Mouse (Mus musculus): ENCODE results near the gene Esrra. TPM values are rescaled to one million over a fixed set of nuclear protein-coding genes. Genes with fewer than 3 reads are reported as not detected.
A peak's percentile ranks its signal among the peaks of the same experiment; 100 is the strongest.
"Not testable (repeated sequence)": the region's sequence is repeated elsewhere in the genome, so short reads cannot be mapped to it uniquely, and the experiment has no call there.

Gene Esrra
- polyA plus RNA-seq, 1 experiment from 2014 or later = 6.2 TPM

DNA sequence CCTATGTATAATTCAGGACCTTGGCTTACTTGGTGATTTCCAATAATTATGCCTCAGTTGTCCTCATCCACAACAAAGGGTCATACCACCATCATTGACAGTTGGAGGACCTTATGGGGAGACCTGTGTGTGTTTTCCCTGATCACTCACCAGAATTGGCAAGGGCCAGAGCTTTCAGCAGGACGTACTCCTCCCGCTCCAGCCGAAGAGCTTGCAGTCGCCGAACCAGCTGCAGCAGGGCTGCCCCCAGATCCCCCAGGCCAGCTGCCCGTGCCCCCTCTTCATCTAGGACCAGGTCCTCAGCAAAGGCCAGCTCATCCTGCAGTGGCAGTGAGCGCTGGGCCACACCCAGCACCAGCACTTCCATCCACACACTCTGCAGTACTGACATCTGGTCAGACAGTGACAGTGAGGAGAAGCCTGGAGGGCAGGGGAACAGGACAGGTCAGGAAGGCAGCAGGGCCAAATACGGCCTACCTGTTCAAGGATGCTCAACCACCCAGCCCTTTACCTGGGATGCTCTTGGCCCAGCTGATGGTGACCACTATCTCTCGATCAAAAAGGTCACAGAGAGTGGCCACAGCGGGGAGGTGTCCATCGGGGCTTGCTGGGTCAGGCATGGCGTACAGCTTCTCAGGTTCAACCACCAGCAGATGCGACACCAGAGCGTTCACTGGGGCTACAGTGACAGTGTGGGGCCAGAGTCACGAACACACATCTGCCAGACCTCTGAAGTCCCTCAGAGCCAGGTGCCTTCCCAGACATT, 9.2 kb downstream of the Esrra start:
- Histone ChIP-seq H3K4me3 (no peak overlapping the region), H3K27me3 (ENCODE audit: low read depth, poor library complexity, severe bottlenecking) (no peaks in the 10 kb centered on the region), H3K4me1 (peaks cover 31% of the 10 kb centered on the region), H3K9me3 (replicated peaks) (no peaks in the 10 kb centered on the region), H3K36me3 (peaks cover 40% of the 10 kb centered on the region), H3K27ac (no peak overlapping the region)
- DNase-seq (ENCODE audit: low spot score) = no peak
- 92% methylated on average over 15 of the region's 15 CpGs for WGBS

DNA sequence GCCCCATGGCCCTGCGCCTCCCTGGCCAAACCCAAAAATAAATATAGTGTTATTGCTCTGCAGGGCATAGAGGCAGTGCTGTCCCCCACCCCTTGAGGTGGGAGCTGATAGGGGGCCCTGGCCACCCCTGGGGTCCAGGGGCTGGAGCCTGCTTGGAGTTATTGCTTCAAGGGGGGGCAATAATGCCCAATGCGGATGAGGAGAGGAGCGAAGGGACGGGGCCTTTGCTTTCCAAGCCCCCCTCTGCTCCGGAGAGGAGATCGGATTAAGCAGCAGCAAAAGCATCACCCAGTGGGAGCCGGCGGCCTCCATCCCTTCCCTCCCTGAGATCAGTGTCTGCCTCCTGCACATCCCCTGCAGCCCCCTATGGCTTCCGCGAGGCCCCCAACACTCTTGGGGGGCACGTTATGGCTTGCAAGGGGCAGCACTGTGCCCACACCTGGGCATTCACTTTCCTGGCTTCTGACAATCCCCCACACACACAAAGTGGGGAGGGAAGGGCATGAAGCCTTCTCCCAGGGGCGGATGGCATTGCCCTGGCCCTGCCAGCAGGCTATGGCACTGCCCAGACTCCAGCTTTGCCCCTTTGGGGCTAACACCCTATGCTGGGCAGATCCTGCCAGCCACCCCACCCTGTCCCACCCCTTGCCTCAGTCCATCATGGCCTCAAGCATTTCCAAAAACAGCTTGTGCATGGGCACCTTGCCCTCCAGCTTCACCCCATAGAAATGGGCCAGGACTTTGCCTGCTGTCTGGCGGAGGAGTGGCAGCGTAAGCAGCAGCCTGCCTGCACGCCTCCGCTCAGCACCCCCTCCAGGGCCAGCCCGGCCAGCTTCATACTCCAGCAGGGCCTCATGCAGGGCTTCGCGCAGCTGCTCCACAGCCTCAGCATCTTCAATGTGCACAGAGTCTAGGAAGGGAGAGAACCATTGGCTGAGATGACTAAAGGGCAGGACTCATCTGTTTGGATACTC, 10.2 kb downstream of the Esrra start:
- no peak for DNase-seq (ENCODE audit: low spot score)
- Histone ChIP-seq H3K4me3 (peak overlapping the region; percentile 66), H3K27ac (0 out of 2 replicates have a peak overlapping the region, but pooled peaks have one; percentile 21), H3K9me3 (replicated peaks) (no peaks in the 10 kb centered on the region), H3K27me3 (ENCODE audit: low read depth, poor library complexity, severe bottlenecking) (no peaks in the 10 kb centered on the region), H3K36me3 (peaks cover 50% of the 10 kb centered on the region), H3K4me1 (peaks cover 32% of the 10 kb centered on the region)
- WGBS = 91% methylated on average over 19 of the region's 19 CpGs

DNA sequence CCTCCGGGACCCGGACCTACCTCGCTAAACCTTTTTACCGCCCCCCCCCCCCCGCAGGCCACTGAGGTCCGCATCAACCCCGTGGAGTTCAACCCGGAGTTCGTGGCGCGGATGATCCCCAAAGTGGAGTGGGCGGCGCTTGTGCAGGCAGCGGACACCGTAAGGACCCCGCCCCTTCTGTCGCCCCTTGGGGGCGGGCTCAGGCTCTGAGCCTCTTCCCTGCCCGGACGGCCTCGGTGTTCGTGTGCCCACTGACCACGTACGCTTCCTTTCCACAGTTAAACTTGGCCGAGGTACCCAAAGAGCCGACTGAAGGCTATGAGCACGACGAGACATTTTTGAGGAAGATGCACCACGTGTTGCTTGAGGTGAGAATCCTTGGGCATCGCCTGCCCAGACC, 11.3 kb downstream of the Esrra start:
- peak; percentile 57 for DNase-seq (ENCODE audit: low spot score)
- Histone ChIP-seq H3K4me3 (peak overlapping the region; percentile 66), H3K4me1 (peaks cover 32% of the 10 kb centered on the region), H3K27ac (peak overlapping the region; percentile 89), H3K36me3 (peaks cover 60% of the 10 kb centered on the region)
- H3K9me3 ChIP-seq (replicated peaks); H3K27me3 ChIP-seq (ENCODE audit: low read depth, poor library complexity, severe bottlenecking): not testable (repeated sequence)
- under 1% methylated on average over 30 of the region's 30 CpGs for WGBS

DNA sequence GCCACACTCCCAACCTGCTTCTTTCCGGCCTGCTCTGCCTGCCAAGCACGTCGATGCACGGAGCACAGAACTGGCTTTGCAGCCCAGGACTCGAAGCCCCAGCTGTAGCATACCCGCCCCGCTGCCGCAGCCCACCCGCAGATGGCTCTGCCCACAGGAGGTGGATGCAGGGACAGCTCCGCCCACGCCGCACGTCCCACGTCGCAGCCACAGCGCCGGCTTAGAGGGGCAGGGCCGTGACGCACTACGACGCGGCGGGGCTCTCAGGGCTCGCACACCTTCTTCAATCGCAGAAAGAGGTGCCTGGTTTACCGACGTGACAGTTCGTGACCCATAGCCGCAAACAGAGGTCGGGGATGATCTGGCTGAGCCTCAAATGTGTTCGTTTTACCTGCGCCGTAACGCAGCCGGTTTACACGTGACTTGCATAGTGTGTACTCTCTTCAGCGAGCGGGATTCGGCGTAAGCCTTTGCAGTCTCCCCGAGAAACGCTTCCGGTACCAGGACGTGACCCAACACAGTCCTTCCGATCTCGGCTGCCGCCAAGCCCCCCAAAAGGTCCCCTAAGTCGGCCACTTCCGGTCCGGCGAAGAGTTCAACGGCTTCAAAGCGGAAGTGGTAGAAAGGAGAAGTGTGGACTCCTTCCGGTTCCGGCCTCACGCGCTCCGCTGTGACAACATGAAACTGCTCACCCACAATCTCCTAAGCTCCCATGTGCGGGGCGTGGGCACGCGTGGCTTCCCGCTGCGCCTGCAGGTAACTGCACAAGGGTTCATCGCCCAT, 11.9 kb downstream of the Esrra start, which contains the start of the genes Trmt112 and Prdx5:
Gene Trmt112 (plus strand): TSS at position 192 of the 783 bp plus-strand sequence.
Gene Prdx5 (minus strand): TSS at position 600 of the 783 bp plus-strand sequence.
- H3K36me3 ChIP-seq = peaks cover 66% of the 10 kb centered on the region
- peak within 1 kb of the TSS; percentile 66 for H3K4me3 ChIP-seq
- peak within 1 kb of the TSS; percentile 89 for H3K27ac ChIP-seq
- peaks cover 32% of the 10 kb centered on the region for H3K4me1 ChIP-seq
- H3K9me3 ChIP-seq (replicated peaks) = no peaks in the 10 kb centered on the region
- under 1% methylated on average over 65 of the region's 65 CpGs for WGBS
- no peaks in the 10 kb centered on the region for H3K27me3 ChIP-seq (ENCODE audit: low read depth, poor library complexity, severe bottlenecking)
- peak; percentile 93 for DNase-seq (ENCODE audit: low spot score)

DNA sequence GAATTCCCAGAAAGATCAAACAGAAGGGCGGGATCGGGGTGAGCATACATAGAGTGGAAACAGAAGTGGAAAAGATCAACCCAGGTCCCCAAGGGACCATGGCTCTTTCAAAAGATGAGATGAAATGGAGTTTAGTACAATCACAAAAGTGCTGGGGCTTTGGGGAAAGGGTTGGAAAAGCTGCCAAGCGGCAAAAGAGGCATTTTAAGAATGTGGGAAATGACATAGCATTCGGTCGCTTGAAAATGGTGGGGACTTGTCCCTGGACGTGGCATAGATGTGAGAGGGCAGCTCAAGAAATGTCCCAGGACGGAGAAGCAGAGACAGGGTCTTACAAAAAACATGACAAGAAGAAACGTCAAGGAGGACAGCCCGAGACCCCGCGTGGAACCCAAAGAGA, 12.6 kb downstream of the Esrra start:
- H3K36me3 ChIP-seq = peaks cover 67% of the 10 kb centered on the region
- WGBS = 12% methylated on average over 11 of the region's 11 CpGs

DNA sequence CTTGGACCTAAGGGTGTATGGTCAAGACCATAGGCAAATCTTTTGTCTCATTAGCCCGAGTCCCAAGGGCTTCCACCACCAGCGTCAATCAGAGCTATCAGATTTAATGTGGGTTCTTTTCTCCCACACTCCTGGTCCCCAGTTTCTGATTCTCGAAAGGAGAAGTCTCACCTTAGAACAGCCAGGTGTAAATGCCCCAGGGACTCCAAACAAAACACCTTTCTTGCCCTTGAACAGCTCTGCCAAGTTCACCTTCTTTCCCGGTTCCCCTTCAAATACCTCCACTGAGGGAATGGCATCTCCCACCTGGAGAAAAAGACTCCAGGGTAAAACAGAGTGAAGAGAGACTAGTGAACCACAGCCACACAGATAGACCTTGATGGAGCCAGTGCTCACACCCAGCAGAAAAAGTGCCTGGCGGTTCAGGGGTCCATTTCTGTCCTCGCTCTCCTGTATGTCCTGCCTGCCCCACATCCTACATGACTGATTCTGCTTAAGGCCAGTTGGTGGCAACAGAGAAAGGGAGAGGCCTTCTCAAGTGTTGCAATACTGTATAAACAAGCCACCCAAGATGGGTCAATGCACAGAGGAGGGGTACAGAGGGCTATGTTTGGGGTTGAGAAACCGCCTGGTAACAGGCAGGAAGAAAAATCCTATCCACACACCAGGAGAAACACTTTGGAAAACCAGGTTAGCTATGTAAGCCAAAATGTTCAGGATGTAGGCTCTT, 13.6 kb downstream of the Esrra start:
- 90% methylated on average over 7 of the region's 7 CpGs for WGBS
- Histone ChIP-seq H3K9me3 (replicated peaks) (no peaks in the 10 kb centered on the region), H3K36me3 (peaks cover 59% of the 10 kb centered on the region), H3K4me1 (peaks cover 32% of the 10 kb centered on the region), H3K27me3 (ENCODE audit: low read depth, poor library complexity, severe bottlenecking) (no peaks in the 10 kb centered on the region), H3K27ac (no peak overlapping the region), H3K4me3 (peak overlapping the region; percentile 66)
- no peak for DNase-seq (ENCODE audit: low spot score)

More for the DNA sequence above, 12.6 kb downstream of the Esrra start:
- Histone ChIP-seq H3K27ac (peak overlapping the region; percentile 89), H3K27me3 (ENCODE audit: low read depth, poor library complexity, severe bottlenecking) (no peaks in the 10 kb centered on the region), H3K4me1 (peaks cover 32% of the 10 kb centered on the region), H3K9me3 (replicated peaks) (no peaks in the 10 kb centered on the region), H3K4me3 (peak overlapping the region; percentile 66)
- no peak for DNase-seq (ENCODE audit: low spot score)

DNA sequence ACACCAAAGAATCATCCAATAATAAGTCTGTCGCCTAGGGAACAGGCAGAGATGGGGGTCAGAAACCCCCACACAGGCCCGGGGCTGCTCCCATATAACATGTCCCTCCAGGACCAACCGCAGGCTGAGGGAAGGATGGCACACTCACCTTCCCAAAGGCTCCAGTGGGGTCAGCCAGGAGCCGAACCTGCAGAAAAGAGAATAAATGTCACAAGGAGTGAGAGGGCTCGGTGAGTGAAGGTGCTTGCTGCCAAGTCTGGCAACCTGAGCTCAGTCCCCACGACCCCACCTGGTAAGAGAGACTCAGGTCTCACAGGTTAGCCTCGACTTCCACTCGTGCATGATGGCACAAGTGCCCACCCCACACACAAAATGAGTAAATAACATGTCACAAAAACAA, 14.5 kb downstream of the Esrra start:
- WGBS = 93% methylated on average over 8 of the region's 8 CpGs
- peaks cover 50% of the 10 kb centered on the region for H3K36me3 ChIP-seq
- H3K9me3 ChIP-seq (replicated peaks) = no peaks in the 10 kb centered on the region
- no peaks in the 10 kb centered on the region for H3K27me3 ChIP-seq (ENCODE audit: low read depth, poor library complexity, severe bottlenecking)
- H3K27ac ChIP-seq = no peak overlapping the region
- H3K4me3 ChIP-seq = no peak overlapping the region
- H3K4me1 ChIP-seq = peaks cover 32% of the 10 kb centered on the region
- no peak for DNase-seq (ENCODE audit: low spot score)

DNA sequence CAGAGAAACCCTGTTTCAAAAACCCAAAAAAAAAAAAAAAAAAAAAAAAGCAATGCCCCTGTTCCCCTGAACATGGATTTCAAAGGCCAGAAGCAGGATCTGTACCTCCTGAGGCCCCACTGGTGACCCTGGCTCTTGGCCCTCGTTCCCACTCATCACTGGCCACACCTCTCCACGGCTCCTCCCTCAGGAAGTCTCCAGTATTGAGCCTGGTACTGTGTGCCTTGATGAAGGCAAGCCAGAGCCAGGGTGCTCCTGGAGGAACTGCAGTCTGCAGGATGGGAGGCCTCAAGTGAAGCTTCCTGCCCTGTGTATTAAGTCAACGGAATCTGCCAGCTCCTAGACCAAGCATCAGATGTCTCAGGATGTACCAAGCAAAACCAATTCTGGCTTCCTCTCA, 15.4 kb downstream of the Esrra start:
- H3K27ac ChIP-seq = no peak overlapping the region
- H3K4me3 ChIP-seq = no peak overlapping the region
- H3K4me1 ChIP-seq = peaks cover 25% of the 10 kb centered on the region
- no peaks in the 10 kb centered on the region for H3K27me3 ChIP-seq (ENCODE audit: low read depth, poor library complexity, severe bottlenecking)
- no peak for DNase-seq (ENCODE audit: low spot score)
- peaks cover 41% of the 10 kb centered on the region for H3K36me3 ChIP-seq
- H3K9me3 ChIP-seq (replicated peaks) = no peaks in the 10 kb centered on the region
- WGBS = 93% methylated on average over 3 of the region's 3 CpGs

DNA sequence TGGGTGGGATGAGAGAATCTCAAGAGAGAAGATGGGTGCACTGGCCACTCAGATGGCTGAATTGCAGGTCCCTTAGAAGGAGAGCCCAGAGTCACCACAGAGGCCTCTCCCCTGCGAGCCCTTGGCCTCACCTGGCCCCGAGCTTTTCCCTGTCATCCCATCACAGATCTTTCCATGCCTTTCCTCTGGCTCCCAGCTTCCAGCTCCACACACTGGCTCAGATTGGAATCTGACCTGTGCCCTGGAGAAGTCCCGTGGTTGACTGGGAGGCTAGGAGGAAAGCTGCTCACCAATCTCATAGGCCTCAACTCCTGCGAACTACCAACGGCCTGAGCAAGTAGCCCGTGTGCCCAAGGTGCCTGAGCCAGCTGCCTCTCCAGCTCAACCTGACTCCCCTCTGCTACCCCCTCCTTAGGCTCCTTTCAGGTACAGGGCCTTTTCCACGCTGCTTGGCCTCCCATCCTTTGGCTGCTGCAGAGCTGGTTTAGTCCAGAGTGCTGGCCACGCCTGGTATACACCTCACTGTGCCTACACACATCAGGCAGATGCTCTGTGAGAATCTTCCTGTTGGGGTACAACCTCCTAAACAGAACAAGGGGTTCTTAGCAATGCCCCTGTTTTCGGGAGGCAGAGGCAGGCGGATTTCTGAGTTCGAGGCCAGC, 16.0 kb downstream of the Esrra start:
- Histone ChIP-seq H3K27me3 (ENCODE audit: low read depth, poor library complexity, severe bottlenecking) (no peaks in the 10 kb centered on the region), H3K4me1 (peaks cover 21% of the 10 kb centered on the region), H3K4me3 (no peak overlapping the region), H3K36me3 (peaks cover 38% of the 10 kb centered on the region), H3K9me3 (replicated peaks) (no peaks in the 10 kb centered on the region), H3K27ac (no peak overlapping the region)
- 95% methylated on average over 11 of the region's 11 CpGs for WGBS
- no peak for DNase-seq (ENCODE audit: low spot score)

DNA sequence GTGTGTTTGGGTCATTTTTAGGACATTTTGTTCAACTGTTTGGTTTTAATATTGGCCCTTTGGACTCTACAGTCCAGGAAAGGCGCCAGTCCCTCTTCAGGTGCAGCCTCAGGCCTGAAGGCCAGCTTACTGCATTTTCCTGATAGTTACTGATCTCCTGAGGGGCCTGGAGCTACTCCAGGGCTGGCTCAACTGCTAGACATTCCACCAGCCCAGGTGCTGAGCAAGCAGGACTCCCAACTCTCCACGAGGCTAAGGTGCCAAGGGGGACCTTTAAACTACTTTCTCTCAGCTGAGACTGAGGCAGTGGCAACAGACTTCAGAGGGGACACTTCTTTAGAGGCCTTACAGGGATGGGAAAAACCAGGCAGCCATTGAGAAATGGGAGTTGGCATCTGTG, 16.8 kb downstream of the Esrra start:
- 80% methylated on average over 2 of the region's 2 CpGs for WGBS
- Histone ChIP-seq H3K27ac (no peak overlapping the region), H3K4me1 (peaks cover 21% of the 10 kb centered on the region), H3K36me3 (peaks cover 38% of the 10 kb centered on the region), H3K9me3 (replicated peaks) (no peaks in the 10 kb centered on the region), H3K27me3 (ENCODE audit: low read depth, poor library complexity, severe bottlenecking) (no peaks in the 10 kb centered on the region), H3K4me3 (no peak overlapping the region)
- DNase-seq (ENCODE audit: low spot score) = no peak

DNA sequence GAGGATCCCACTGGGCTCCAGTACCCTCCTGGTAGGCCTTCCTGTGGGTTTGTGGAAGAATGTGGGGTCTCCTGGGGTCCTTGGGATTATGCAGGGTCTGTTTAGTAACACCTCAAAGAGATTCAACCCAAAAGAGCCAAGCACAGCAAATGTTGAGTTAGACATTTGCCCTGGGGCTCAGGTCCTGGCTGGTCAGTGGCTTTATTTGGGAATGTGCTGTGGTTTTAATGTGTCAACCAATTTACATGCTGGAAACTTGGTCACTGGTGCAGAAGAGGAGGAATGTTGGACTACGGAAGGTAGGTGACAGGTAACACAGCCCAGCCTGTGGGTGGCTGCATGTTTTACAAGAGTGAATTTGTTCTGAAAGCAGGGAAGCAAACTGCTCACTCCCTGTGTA, 18.6 kb downstream of the Esrra start:
- Histone ChIP-seq H3K27me3 (ENCODE audit: low read depth, poor library complexity, severe bottlenecking) (no peaks in the 10 kb centered on the region), H3K27ac (no peak overlapping the region), H3K4me1 (peaks cover 7% of the 10 kb centered on the region), H3K36me3 (peaks cover 38% of the 10 kb centered on the region), H3K9me3 (replicated peaks) (no peaks in the 10 kb centered on the region), H3K4me3 (no peak overlapping the region)
- no peak for DNase-seq (ENCODE audit: low spot score)
- WGBS = 97% methylated on average over 1 of the region's 1 CpGs
